Mouse (Mus musculus) cerebral cortex, adult 2 months (tissue): ENCODE results near the gene Haus5.

Experiments
- WGBS: fragments of 180-500 bp; shearing (Covaris S2); methylation state at CpG from one replicate; pipeline ENCODE4 v1.1.7; 2018; 5-methylcytosine and 5-hydroxymethylcytosine counted together

Gene Haus5

GRCm38 (mm10) chr7:30664529-30665200 lies at the start of gene Haus5:
Gene Haus5 (minus strand): TSS chr7:30664994.
- WGBS, result under 1% methylated on average over 34 of the region's 34 CpGs

GRCm38 (mm10) chr7:30711942-30712341 lies 47.1 kb upstream of the Haus5 start, which contains the start of gene Atp4a:
Gene Atp4a (plus strand): TSS chr7:30712209.
- WGBS, result 90% methylated on average over 3 of the region's 3 CpGs

GRCm38 (mm10) chr7:30707441-30707840 lies 42.6 kb upstream of the Haus5 start:
- WGBS, result 85% methylated on average over 1 of the region's 1 CpGs

GRCm38 (mm10) chr7:30706214-30706882 lies 41.6 kb upstream of the Haus5 start:
- WGBS, result 83% methylated on average over 8 of the region's 8 CpGs

GRCm38 (mm10) chr7:30698589-30698988 lies 33.8 kb upstream of the Haus5 start, which contains the start of gene 2200002J24Rik:
Gene 2200002J24Rik (plus strand): TSS chr7:30698926.
- WGBS, result 58% methylated on average over 9 of the region's 9 CpGs

GRCm38 (mm10) chr7:30698101-30698500 lies 33.3 kb upstream of the Haus5 start:
- 62% methylated on average over 5 of the region's 5 CpGs for WGBS

GRCm38 (mm10) chr7:30688325-30688724 lies 23.5 kb upstream of the Haus5 start:
- WGBS, result 70% methylated on average over 6 of the region's 6 CpGs

- 84% methylated on average over 2 of the region's 2 CpGs for WGBS
These were observed 18.6 kb upstream of the Haus5 start for GRCm38 (mm10) chr7:30683425-30683824.

GRCm38 (mm10) chr7:30681897-30682296 lies 17.1 kb upstream of the Haus5 start:
- 68% methylated on average over 5 of the region's 5 CpGs for WGBS

GRCm38 (mm10) chr7:30678263-30678975 lies 13.6 kb upstream of the Haus5 start:
- WGBS, result 55% methylated on average over 5 of the region's 5 CpGs

GRCm38 (mm10) chr7:30671480-30671879 lies 6.7 kb upstream of the Haus5 start, which contains the start of gene Pmis2:
Gene Pmis2 (minus strand): TSS chr7:30671605.
- WGBS, result 74% methylated on average over 9 of the region's 9 CpGs

- WGBS, result 45% methylated on average over 3 of the region's 3 CpGs
These were observed 4.4 kb upstream of the Haus5 start for GRCm38 (mm10) chr7:30669229-30669628.

- 6% methylated on average over 11 of the region's 11 CpGs for WGBS
These were observed 527 bp upstream of the Haus5 start for GRCm38 (mm10) chr7:30665321-30665720.

- 1% methylated on average over 59 of the region's 59 CpGs for WGBS
These were observed 14.9 kb downstream of the Haus5 start, which contains the start of gene Rbm42 for GRCm38 (mm10) chr7:30649591-30650540. Gene Rbm42 (minus strand): TSS chr7:30650317.

- 32% methylated on average over 4 of the region's 4 CpGs for WGBS
These were observed 25.7 kb downstream of the Haus5 start for GRCm38 (mm10) chr7:30639083-30639482.

- WGBS, result 26% methylated on average over 11 of the region's 11 CpGs
These were observed 28.4 kb downstream of the Haus5 start for GRCm38 (mm10) chr7:30636395-30636794.

- WGBS, result 9% methylated on average over 5 of the region's 5 CpGs
These were observed 29.0 kb downstream of the Haus5 start, which contains the start of gene Etv2 for GRCm38 (mm10) chr7:30635752-30636151. Gene Etv2 (minus strand): TSS chr7:30635852.

- 2% methylated on average over 20 of the region's 20 CpGs for WGBS
These were observed 30.2 kb downstream of the Haus5 start for GRCm38 (mm10) chr7:30634621-30635020.

- 6% methylated on average over 27 of the region's 27 CpGs for WGBS
These were observed 30.9 kb downstream of the Haus5 start for GRCm38 (mm10) chr7:30633762-30634412.

GRCm38 (mm10) chr7:30626647-30627046 lies 38.1 kb downstream of the Haus5 start:
- WGBS, result 87% methylated on average over 5 of the region's 5 CpGs
